Mouse (Mus musculus): ENCODE measurements around the gene Grin2c.

The Grin2c gene

DNA sequence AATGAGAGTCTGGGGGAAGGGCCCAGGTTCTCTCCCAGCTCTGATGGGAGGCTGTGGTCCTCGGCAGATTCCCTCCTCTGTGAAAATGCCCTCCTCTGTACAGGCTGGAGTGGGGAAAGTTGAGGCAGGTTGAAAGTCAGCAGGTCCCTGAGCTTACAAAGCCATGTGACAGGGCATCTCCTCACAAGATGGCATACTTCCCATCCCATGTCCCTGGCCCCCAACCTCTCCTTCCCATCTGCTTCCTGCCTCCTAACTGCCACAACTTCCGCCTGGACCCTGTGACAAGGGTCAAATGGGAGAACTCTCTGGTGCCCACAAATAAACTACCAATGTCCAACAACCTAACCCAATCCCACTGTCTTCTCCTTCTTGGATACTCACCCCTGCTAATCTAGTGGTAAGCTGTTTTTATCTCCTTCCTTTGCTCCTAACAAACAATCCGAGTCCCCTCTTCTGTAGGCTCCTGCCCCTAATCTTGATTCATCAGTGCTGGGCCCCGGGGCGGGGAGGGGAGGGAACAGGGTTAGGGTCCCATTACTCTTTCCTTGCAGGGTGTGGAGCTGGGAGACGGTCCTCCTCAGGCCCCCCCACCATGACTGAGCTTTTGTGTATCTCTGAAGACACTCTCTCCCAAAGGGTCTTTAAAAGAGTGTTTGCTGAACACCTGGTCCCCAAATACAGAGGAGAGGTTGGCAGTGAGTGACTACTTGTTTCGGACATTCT lies 2.7 kb downstream of the Grin2c start:
- DNase-seq: no peak

DNA sequence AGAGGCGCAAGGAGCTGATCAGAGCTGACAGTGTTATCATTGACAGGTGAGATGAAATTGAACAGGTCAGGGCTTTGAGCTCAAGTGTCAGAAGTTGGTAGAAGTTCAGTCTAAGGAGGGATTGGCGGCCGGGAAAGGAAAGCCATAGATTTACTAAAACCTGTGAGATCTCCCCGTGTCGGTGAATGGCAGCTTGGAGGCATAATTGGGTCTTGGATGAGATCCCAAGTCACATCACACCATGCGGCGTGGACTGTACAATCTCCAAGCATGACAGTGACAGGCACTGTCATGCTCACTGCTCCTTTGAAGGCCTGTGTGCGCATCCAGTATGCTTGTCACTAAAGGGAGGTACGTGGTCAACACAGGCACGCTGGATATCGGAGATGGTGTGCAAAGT lies 4.1 kb downstream of the Grin2c start:
- no peak for DNase-seq

DNA sequence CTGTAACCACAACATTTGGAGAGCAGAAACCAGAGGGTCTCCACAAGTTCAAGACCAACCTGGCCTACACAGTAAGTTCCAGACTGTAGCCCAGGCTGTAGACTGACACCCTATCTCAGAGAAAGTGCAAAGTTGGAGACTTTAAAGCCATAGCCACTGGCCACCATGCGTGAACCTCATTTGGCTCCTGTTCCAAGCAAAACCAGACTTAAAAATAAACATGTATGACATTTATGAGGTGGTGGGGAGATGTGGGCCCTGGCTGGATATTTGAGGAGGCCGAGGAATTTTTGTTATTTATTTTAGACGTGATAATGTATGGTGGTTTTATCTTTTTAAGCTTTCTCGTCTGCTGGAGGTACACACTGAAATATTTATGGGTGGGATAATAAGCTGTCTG lies 7.9 kb downstream of the Grin2c start:
- no peak for DNase-seq

DNA sequence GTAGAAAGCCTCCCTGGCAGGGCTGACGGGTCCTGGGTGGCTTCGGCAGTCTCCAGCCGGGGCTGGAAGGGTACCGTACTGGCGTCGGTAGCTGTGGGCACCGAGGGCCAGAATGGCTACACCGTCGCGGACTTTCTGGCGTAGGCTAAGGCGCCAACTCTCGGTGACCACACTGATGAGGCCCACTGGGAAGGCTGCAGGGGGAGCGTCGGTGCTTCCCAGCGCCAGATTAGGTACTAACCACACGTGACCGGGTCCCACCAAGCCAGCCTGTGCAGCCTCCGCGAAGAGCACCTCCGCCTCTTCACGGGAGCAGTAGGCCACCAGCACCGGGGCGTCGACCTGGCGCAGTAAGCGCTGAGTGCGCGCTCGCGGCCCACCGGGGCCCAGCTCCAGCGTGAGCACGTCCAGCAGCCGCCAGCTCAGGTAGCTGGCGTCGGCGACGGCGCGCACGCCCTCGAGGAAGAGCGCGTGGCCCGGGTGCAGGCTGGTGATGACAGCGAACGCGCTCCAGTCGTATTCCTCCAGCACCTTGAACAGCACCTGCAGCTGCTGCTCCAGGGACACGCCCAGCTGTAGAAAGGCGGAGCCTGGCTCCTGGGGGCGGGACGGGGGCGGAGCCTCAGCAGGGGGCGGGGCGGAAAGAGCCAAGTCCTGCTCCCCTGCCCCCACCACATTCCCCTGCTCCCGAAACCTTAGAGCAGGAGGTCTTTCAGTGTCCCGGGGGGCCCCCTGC lies 9.1 kb downstream of the Grin2c start:
- no peak for DNase-seq

DNA sequence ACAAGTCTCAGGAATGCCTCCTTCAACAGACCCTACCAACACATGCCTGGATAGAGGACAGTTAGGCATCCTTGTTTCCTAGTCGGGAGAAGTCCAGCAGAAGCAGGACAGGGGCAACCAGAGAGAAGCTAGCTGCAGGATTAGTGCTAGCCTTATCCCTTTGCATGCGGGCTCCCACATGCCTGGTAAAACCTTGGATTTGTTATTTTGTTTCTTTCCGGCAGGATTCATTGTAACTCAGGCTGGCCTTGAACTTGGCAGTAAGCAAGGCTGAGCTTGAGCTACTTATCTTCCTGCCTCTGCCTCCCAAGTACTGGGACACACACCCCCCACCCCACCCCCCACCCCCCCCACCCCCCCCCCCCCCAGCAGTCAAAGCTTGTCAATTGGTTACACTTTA lies 15.8 kb downstream of the Grin2c start:
- DNase-seq: no peak

DNA sequence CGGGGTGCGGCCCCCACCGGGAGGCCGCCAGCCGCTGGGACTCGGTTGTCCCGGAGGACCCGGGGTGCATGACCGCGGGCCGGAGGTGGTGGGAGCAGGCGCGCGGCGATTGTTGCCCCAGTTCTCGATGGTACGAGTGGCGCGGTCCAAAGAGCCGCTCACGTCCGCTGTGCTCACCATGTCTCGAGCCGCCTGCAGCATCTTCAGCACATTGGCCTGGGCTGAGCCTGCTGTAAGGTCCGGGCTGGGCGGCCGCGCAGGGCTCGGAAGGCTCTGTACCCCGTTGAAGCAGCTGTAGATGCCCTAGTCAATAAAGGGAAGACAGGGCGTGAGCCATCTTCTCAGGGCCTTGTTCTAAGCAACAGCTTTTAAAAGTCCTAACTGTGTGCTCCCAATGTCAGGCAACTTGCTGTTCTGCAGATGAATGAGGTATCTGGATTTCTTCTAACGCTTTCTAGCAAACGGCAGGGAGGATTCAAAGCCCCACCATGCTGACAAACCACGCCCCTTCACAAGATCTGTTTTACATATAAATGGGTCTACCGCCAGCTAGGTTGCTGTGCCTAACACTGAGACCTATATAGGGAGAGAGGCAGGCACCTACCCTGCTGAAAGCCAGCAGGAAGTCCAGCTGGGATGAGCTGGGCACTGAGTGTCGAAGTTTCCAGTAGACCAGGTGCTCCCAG lies 16.5 kb downstream of the Grin2c start:
- DNase-seq: no peak

DNA sequence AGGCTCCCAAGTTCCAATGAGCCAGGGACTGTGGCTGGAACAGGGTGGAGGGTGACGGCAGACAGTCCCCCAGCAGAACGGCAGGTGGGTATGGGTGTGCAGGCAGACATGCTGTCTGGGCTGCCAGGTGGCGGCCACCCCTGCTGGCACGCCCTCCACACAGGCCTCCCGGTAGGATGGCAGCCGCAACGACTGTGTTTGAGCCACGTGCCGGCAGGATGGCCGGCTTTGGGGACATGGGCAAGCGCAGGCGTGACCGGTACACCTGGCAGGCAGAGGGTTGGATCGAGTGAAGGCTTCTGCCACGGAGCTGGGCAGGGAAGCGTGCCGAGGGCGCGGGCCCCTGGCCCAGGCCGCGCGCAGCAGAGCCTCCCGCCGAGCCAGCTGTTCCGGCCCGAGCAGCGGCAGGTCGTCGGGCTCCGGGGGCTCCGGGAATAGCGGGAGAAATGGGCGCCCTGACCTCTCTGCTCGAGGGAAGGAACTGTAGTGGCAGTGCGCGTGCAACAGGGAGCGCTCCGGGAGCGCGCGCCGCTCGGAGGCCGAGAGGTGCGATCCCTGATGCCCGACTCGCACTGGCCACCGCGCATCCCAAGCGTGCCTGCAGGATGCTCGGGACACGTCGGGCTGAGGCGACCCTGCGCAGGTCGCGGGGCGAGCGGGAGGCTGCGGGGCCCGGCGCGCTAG lies 17.2 kb downstream of the Grin2c start:
- DNase-seq: peak; percentile 33

DNA sequence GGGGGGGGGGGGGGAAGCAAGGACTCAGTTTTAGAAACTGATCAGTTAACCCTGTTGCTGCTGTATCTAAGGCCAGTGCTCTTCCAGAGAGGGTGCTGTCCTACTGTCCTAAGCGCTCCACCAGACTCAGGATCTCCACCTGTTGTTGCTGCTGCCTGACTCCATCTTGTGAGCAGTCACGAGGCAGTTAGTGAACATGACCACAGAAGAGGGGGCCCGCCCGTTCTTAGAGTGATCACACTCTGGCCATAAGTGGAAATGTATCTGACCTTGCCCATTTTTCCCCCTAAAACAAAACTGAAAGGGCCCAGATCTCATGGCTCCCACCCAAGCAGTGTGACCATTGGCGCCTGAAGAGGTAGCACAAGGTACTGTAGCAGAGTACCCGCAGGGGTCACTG lies 19.1 kb downstream of the Grin2c start:
- no peak for DNase-seq

DNA sequence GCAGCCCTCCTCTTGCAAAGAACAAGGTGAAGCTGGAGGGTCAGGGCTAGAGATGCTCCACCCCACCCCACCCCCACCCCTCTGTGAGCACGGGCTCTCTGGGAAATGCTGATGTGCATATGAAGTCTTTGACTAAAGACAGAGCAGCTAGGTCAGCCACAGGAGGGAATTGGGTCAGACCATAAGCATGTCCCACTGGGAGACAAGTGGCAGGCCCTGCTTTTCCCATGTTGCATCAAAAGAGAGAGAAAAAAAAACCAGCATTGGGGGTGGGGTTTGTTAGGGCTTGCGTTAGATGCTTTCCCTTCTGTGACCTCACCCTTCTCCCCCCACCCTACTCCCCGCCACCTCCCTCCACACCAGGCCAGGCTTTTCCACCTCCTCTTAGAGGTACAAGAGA lies 19.8 kb downstream of the Grin2c start:
- DNase-seq: no peak

DNA sequence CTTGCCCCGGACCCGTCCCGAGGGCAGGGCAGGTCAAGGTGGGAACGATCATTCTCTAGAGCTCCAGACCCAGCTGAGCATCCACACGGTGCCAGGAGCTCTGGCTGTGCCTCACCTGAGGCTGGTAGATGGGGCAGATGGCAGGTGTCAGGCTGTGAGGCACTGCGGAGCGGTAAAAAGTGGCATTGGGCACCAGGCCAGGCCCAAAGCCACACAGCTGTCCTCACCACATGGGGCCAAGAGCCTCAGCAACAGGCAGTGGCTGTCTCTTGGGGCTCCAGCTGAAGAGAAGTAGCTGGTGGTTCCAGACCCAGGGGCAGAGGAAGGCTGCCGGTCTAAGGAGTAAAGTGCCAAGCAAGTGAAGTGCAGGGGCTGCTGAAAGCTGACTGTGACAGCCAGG lies 20.7 kb downstream of the Grin2c start:
- DNase-seq: no peak

DNA sequence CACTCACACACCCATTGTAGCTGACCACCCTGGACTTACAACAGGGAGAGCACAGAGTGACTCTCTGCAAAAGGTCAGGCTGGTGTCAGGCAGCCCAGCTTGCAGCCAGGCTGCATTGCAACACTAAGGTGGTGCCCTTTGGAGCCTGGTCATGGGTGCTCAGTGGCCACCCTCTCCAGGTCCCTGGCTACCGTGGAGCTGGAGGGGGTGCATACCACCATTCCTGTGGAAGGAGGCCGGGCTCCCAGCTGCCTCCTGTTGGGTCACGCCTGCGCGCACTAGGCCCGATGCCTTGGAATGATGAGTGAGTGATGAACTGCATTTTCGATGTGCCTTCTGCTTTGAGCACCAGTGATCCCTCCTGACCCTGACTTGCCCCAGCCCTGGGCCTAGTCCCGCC lies 22.2 kb downstream of the Grin2c start:
- DNase-seq: no peak

DNA sequence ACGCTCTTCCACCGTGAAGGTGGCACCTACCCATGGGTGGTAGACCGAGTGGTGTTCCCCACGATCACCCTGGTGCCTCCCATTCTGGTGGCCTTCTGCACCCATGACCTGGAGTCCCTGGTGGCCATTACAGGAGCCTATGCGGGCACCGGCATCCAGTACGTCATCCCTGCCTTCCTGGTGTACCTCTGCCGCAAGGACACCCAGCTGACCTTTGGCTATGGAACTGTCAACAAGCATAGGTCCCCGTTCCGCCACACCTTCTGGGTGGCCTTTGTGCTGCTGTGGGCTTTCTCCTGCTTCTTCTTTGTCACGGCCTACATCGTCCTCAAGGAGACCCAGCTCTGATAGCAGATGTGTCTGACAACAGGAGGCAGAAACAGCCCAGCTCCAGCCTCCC lies 23.3 kb downstream of the Grin2c start:
- DNase-seq: no peak

DNA sequence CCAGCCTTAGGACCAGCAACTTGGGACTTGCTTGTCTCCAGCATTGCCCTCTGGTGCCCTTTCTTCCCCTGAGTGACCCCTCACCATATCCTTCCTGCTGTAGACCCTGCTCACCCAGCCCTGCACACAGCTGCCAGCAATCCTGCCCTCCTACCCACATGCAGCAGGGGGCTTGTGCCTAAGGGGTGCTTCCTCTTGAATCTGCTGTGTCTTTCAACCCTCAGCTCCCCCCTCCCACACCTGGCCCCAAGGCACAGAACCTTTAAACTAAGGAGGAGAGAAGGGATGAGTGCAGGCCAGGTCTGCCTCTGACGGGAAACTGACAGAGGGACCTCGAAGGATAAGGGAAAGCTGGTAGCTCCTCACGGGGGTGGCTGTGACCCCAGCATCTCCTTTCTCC lies 24.3 kb downstream of the Grin2c start:
- no peak for DNase-seq

DNA sequence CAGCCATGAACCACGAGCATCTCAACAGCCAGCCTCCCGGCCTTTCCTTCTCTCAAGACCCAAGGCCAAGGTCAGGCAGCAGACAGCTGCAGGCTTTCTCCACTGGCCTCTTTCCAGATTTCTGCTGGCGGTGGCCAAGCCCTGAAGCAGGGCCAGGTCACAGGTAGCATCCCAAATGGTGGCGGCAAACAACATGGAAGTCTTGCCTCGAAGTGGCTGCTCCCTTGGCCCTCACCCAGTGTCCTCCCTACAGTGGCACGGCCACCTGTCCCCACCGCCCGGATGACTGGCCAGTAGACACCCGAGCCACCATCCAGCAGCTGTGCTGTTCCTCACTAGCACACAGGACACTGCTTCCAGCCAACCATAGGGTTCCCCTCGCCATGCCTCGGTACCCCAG lies 25.6 kb downstream of the Grin2c start:
- DNase-seq: no peak

DNA sequence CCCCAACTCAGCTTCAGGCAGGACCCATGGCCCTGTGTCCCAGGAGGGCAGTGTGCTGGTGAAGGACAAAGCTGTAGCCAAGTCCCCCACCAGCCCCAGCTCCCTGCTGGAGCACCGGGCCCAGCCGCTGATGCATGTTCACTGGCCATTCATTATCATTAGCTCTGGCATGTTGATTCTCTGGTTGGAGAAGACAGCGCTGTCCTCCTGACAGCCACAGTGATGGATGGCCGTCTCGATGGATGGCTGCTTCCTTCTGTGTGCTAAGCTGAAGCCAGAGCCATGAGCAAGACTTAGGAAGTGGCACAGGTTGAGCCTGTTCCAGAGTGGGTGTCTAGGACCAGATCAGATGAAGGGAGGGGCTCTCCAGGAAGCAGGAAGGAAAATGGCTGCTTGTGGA lies 30.5 kb downstream of the Grin2c start:
- no peak for DNase-seq

DNA sequence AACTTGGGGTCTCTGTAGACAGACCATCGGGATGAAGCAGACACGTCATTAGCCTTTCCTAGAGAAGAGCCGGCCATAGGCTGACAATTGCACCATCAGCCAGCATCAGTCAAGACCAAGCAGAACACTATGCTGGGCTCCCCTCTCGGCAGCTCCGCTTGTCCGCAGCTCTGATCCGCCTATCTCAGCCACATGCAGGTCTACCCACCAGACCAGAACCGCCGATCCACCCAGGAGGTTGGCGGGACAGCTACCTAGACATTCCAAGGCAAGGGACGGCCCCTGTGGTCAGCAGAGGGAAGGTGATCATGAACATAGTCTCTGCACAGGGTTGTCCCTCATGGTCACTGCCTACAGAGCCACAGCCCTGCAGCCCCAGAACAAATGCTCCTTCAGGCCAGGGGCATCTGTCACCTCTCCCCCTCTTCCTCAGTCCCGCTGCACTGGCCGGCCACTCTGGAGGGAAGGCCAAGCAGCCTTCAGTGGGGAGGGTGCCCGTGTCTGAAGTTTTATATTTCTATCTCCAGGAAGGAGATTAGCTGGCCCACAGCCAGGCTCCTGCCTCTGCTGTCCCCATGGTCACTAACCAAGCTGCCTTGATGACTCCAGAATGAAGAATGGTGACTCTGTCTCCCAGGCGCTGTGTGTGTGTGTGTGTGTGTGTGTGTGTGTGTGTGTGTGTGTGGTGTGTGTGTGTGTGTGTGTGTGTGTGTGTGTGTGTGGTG lies 32.6 kb downstream of the Grin2c start:
- DNase-seq: no peak

DNA sequence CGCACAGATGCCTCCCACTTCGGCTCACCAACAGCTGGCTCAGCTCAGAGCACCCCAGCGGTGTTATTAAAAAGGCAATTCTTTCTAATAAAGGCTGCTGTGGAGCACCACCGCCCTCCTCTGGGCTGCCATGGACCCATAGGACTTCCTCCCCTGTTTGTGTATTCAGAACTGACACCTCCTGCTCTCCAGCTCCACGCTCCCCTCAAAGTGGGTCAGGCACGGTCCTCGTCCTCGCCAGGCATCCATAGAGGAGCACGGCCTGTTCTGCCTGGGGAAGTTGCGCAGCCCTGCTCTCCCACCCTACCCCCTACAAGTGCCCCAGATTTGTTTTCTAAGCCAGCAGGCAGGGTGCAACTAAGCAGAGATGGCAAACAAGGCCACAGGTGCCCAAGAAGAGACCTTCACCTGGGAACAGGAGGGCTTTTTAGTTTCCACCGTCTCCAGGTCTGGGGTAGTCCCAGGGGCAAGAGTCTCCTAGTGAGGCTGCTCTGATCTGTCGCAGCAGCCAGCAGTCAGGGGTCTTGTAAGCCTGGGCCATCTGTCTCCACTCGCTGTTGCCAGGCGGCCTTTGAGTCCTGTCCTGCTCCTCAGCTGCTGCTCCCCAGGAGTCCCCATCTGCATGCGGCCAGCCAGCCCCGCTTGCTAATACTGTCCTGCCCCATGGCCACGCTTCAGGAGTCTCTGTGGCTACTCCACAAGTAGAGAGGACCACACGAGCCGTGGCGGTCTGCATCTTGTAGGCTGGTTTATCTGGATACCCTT lies 33.3 kb downstream of the Grin2c start:
- no peak for DNase-seq

DNA sequence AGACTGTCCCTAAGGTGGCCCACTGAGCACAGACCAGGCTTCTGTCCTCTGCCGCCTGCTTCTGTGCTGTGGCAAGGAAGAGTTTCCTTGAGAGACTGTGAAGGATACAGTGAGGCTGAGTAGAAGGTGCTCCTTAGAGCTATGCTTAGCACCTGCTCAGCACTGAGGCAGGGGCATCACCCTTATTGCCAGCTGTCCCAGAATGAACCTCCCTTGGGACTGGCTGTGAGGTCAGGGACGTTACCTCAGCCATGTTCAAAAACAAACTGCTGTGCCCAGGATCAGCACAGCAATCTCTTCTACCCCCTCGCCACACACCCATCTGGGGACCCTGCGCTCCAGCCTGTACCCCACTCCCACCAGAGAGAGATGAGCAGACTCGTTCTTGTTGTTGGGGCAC lies 34.2 kb downstream of the Grin2c start:
- no peak for DNase-seq

DNA sequence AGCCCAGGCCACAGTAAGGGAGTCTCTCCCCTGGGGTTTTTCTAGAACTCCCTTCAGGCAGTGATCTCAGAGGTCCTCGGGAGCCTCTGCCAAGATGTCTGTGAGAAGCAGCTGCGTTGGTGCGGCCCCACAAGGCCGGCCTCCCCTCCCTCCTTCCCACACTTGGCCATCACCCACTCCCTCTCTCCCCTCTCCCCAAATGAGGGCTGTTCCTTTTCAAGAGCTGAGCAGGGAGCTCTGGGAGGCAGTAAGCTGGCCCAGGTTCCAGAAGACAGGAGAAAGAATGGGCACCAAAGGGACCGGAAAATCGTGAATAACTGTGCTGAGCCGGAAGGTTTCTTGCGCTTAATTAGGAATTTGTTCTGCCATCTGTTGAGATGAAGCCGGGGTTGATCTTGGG lies 35.1 kb downstream of the Grin2c start:
- no peak for DNase-seq

DNA sequence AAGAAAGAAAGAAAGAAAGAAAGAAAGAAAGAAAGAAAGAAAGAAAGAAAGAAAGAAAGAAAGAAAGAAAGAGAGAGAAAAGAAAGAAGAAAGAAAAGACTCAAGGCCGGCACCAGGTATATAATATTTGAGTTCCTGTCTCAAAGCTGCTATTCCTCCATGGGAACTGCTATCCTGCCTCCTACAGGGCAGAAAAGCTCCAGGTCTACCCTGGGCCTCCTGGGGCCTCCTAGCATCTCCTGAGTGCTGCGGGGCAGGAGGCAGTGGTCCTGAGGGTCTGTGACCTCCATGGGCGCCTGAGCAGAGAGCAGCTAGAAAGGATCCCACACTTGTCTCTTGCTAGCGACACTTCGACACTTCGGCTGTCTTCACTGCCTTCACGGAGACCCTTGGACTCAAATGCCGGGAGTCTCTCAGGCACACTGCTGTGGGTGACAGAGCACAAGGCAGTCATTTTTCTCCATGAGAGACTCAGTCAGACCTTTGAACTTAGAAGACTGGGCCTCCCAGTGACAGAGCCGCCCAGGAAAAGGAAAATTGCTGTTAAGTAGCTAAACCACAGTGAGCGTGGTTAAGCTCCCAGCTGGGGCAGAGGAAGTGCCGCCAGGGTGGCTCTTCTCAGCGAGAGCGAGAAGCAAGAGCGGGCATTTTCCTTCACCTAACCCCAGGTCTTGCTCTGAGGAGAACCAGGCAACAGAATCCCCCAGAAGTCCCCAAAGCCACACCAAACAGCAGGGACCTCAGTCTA lies 35.7 kb downstream of the Grin2c start:
- DNase-seq: no peak

All from right cerebral cortex, postnatal 4 days (tissue).